Mouse (Mus musculus): ENCODE measurements around the gene Stpg4. TPM values are rescaled to one million over a fixed set of nuclear protein-coding genes. Genes with fewer than 3 reads are reported as not detected.

The Stpg4 gene
- polyA plus RNA-seq, 1 experiment from 2014 or later: not detected

- Histone ChIP-seq H3K9me3 (ENCODE audit: control insufficient read depth, low read length) (no peaks in the 10 kb centered on the region), H3K27me3 (ENCODE audit: control insufficient read depth, insufficient read depth, low read length) (no peaks in the 10 kb centered on the region), H3K36me3 (ENCODE audit: control insufficient read depth, insufficient read depth, low read length) (0 out of 2 replicates have a peak, but pooled peaks cover 3% of the 10 kb centered on the region), H3K4me2 (ENCODE audit: low read length) (peak overlapping the region; percentile 25), H3K4me1 (ENCODE audit: control insufficient read depth, insufficient read depth, low read length) (peaks cover 35% of the 10 kb centered on the region), H3K4me3 (replicated peaks; ENCODE audit: low read depth, low read length) (no peak overlapping the region), H3K27ac (replicated peaks; ENCODE audit: low read depth, low read length) (no peak overlapping the region), H3K9ac (replicated peaks; ENCODE audit: low read length) (no peak overlapping the region)
- WGBS: 80% methylated on average over 2 of the region's 2 CpGs
- ATAC-seq (ENCODE audit: low FRiP score, low TSS enrichment) (no peak), DNase-seq (no peak)
Observed at GRCm38 (mm10) chr17:87441537-87441936, 14.0 kb upstream of the Stpg4 start.

GRCm38 (mm10) chr17:87439441-87439840 is 11.9 kb upstream of the Stpg4 start:
- 85% methylated on average over 2 of the region's 2 CpGs for WGBS

GRCm38 (mm10) chr17:87433929-87434328 is 6.4 kb upstream of the Stpg4 start:
- Histone ChIP-seq H3K4me3 (replicated peaks; ENCODE audit: low read depth, low read length) (no peak overlapping the region), H3K4me1 (ENCODE audit: control insufficient read depth, insufficient read depth, low read length) (no peaks in the 10 kb centered on the region), H3K27ac (replicated peaks; ENCODE audit: low read depth, low read length) (no peak overlapping the region), H3K27me3 (ENCODE audit: control insufficient read depth, insufficient read depth, low read length) (no peaks in the 10 kb centered on the region), H3K9me3 (ENCODE audit: control insufficient read depth, low read length) (no peaks in the 10 kb centered on the region), H3K4me2 (ENCODE audit: low read length) (no peak overlapping the region), H3K36me3 (ENCODE audit: control insufficient read depth, insufficient read depth, low read length) (peaks cover 52% of the 10 kb centered on the region), H3K9ac (replicated peaks; ENCODE audit: low read length) (no peak overlapping the region)
- WGBS: 91% methylated on average over 3 of the region's 3 CpGs
- DNase-seq: no peak
- no peak for ATAC-seq (ENCODE audit: low FRiP score, low TSS enrichment)

More at GRCm38 (mm10) chr17:87439441-87439840, 11.9 kb upstream of the Stpg4 start:
- Histone ChIP-seq H3K9me3 (ENCODE audit: control insufficient read depth, low read length) (no peaks in the 10 kb centered on the region), H3K4me1 (ENCODE audit: control insufficient read depth, insufficient read depth, low read length) (peaks cover 30% of the 10 kb centered on the region), H3K4me3 (replicated peaks; ENCODE audit: low read depth, low read length) (no peak overlapping the region), H3K27me3 (ENCODE audit: control insufficient read depth, insufficient read depth, low read length) (no peaks in the 10 kb centered on the region), H3K36me3 (ENCODE audit: control insufficient read depth, insufficient read depth, low read length) (peaks cover 19% of the 10 kb centered on the region), H3K27ac (replicated peaks; ENCODE audit: low read depth, low read length) (no peak overlapping the region), H3K9ac (replicated peaks; ENCODE audit: low read length) (no peak overlapping the region), H3K4me2 (ENCODE audit: low read length) (no peak overlapping the region)
- DNase-seq: no peak
- ATAC-seq (ENCODE audit: low FRiP score, low TSS enrichment): no peak

GRCm38 (mm10) chr17:87432743-87433142 is 5.2 kb upstream of the Stpg4 start:
- Histone ChIP-seq H3K36me3 (ENCODE audit: control insufficient read depth, insufficient read depth, low read length) (peaks cover 52% of the 10 kb centered on the region), H3K9ac (replicated peaks; ENCODE audit: low read length) (no peak overlapping the region), H3K27ac (replicated peaks; ENCODE audit: low read depth, low read length) (no peak overlapping the region), H3K4me1 (ENCODE audit: control insufficient read depth, insufficient read depth, low read length) (no peaks in the 10 kb centered on the region), H3K27me3 (ENCODE audit: control insufficient read depth, insufficient read depth, low read length) (no peaks in the 10 kb centered on the region), H3K4me2 (ENCODE audit: low read length) (no peak overlapping the region), H3K9me3 (ENCODE audit: control insufficient read depth, low read length) (no peaks in the 10 kb centered on the region), H3K4me3 (replicated peaks; ENCODE audit: low read depth, low read length) (no peak overlapping the region)
- ATAC-seq (ENCODE audit: low FRiP score, low TSS enrichment): no peak
- DNase-seq: no peak
- WGBS: 95% methylated on average over 5 of the region's 5 CpGs

- 0 out of 2 replicates have a peak, but pooled peaks cover 3% of the 10 kb centered on the region for H3K4me1 ChIP-seq (ENCODE audit: control insufficient read depth, insufficient read depth, low read length)
- no peaks in the 10 kb centered on the region for H3K27me3 ChIP-seq (ENCODE audit: control insufficient read depth, insufficient read depth, low read length)
- H3K36me3 ChIP-seq (ENCODE audit: control insufficient read depth, insufficient read depth, low read length): peaks cover 52% of the 10 kb centered on the region
- no peak overlapping the region for H3K4me2 ChIP-seq (ENCODE audit: low read length)
- H3K9ac ChIP-seq (replicated peaks; ENCODE audit: low read length): no peak overlapping the region
- H3K9me3 ChIP-seq (ENCODE audit: control insufficient read depth, low read length): no peaks in the 10 kb centered on the region
- ATAC-seq (ENCODE audit: low FRiP score, low TSS enrichment) (no peak), DNase-seq (no peak)
- H3K4me3 ChIP-seq (replicated peaks; ENCODE audit: low read depth, low read length): no peak overlapping the region
- H3K27ac ChIP-seq (replicated peaks; ENCODE audit: low read depth, low read length): no peak overlapping the region
Observed at GRCm38 (mm10) chr17:87432314-87432713, 4.8 kb upstream of the Stpg4 start.

GRCm38 (mm10) chr17:87429431-87429830 is 1.9 kb upstream of the Stpg4 start:
- Histone ChIP-seq H3K4me1 (ENCODE audit: control insufficient read depth, insufficient read depth, low read length) (0 out of 2 replicates have a peak, but pooled peaks cover 3% of the 10 kb centered on the region), H3K9ac (replicated peaks; ENCODE audit: low read length) (no peak overlapping the region), H3K4me3 (replicated peaks; ENCODE audit: low read depth, low read length) (no peak overlapping the region), H3K9me3 (ENCODE audit: control insufficient read depth, low read length) (no peaks in the 10 kb centered on the region), H3K27me3 (ENCODE audit: control insufficient read depth, insufficient read depth, low read length) (no peaks in the 10 kb centered on the region), H3K27ac (replicated peaks; ENCODE audit: low read depth, low read length) (no peak overlapping the region), H3K36me3 (ENCODE audit: control insufficient read depth, insufficient read depth, low read length) (peaks cover 37% of the 10 kb centered on the region), H3K4me2 (ENCODE audit: low read length) (no peak overlapping the region)
- 85% methylated on average over 3 of the region's 3 CpGs for WGBS
- ATAC-seq (ENCODE audit: low FRiP score, low TSS enrichment) (no peak), DNase-seq (no peak)

GRCm38 (mm10) chr17:87418082-87418481 is 9.5 kb downstream of the Stpg4 start:
- DNase-seq (no peak), ATAC-seq (ENCODE audit: low FRiP score, low TSS enrichment) (no peak)
- no peak overlapping the region for H3K4me3 ChIP-seq (replicated peaks; ENCODE audit: low read depth, low read length)
- no peaks in the 10 kb centered on the region for H3K4me1 ChIP-seq (ENCODE audit: control insufficient read depth, insufficient read depth, low read length)
- no peaks in the 10 kb centered on the region for H3K27me3 ChIP-seq (ENCODE audit: control insufficient read depth, insufficient read depth, low read length)
- H3K9ac ChIP-seq (replicated peaks; ENCODE audit: low read length): no peak overlapping the region
- H3K4me2 ChIP-seq (ENCODE audit: low read length): no peak overlapping the region
- no peaks in the 10 kb centered on the region for H3K36me3 ChIP-seq (ENCODE audit: control insufficient read depth, insufficient read depth, low read length)
- WGBS: 75% methylated on average over 7 of the region's 7 CpGs
- no peaks in the 10 kb centered on the region for H3K9me3 ChIP-seq (ENCODE audit: control insufficient read depth, low read length)
- H3K27ac ChIP-seq (replicated peaks; ENCODE audit: low read depth, low read length): no peak overlapping the region

GRCm38 (mm10) chr17:87406646-87407045 is 20.9 kb downstream of the Stpg4 start:
- ATAC-seq (ENCODE audit: low FRiP score, low TSS enrichment): no peak
- Histone ChIP-seq H3K9ac (replicated peaks; ENCODE audit: low read length) (no peak overlapping the region), H3K4me2 (ENCODE audit: low read length) (no peak overlapping the region), H3K9me3 (ENCODE audit: control insufficient read depth, low read length) (no peaks in the 10 kb centered on the region), H3K36me3 (ENCODE audit: control insufficient read depth, insufficient read depth, low read length) (no peaks in the 10 kb centered on the region), H3K27ac (replicated peaks; ENCODE audit: low read depth, low read length) (no peak overlapping the region), H3K27me3 (ENCODE audit: control insufficient read depth, insufficient read depth, low read length) (no peaks in the 10 kb centered on the region), H3K4me1 (ENCODE audit: control insufficient read depth, insufficient read depth, low read length) (no peaks in the 10 kb centered on the region), H3K4me3 (replicated peaks; ENCODE audit: low read depth, low read length) (no peak overlapping the region)
- WGBS: 84% methylated on average over 4 of the region's 4 CpGs
- no peak for DNase-seq

GRCm38 (mm10) chr17:87405576-87405975 is 22.0 kb downstream of the Stpg4 start:
- Histone ChIP-seq H3K27ac (replicated peaks; ENCODE audit: low read depth, low read length) (no peak overlapping the region), H3K27me3 (ENCODE audit: control insufficient read depth, insufficient read depth, low read length) (no peaks in the 10 kb centered on the region), H3K4me3 (replicated peaks; ENCODE audit: low read depth, low read length) (no peak overlapping the region), H3K36me3 (ENCODE audit: control insufficient read depth, insufficient read depth, low read length) (no peaks in the 10 kb centered on the region), H3K4me2 (ENCODE audit: low read length) (no peak overlapping the region), H3K9me3 (ENCODE audit: control insufficient read depth, low read length) (no peaks in the 10 kb centered on the region), H3K9ac (replicated peaks; ENCODE audit: low read length) (no peak overlapping the region), H3K4me1 (ENCODE audit: control insufficient read depth, insufficient read depth, low read length) (no peaks in the 10 kb centered on the region)
- WGBS: 84% methylated on average over 11 of the region's 11 CpGs
- ATAC-seq (ENCODE audit: low FRiP score, low TSS enrichment) (no peak), DNase-seq (no peak)

All from midbrain, embryonic 14.5 days (tissue).